Mouse (Mus musculus): ENCODE data around the gene Nmnat2. TPM values are rescaled to one million over a fixed set of nuclear protein-coding genes. Genes with fewer than 3 reads are reported as not detected.
A peak's percentile ranks its signal among the peaks of the same experiment; 100 is the strongest.

The Nmnat2 gene
- polyA plus RNA-seq, 1 experiment: 0.78 TPM

DNA sequence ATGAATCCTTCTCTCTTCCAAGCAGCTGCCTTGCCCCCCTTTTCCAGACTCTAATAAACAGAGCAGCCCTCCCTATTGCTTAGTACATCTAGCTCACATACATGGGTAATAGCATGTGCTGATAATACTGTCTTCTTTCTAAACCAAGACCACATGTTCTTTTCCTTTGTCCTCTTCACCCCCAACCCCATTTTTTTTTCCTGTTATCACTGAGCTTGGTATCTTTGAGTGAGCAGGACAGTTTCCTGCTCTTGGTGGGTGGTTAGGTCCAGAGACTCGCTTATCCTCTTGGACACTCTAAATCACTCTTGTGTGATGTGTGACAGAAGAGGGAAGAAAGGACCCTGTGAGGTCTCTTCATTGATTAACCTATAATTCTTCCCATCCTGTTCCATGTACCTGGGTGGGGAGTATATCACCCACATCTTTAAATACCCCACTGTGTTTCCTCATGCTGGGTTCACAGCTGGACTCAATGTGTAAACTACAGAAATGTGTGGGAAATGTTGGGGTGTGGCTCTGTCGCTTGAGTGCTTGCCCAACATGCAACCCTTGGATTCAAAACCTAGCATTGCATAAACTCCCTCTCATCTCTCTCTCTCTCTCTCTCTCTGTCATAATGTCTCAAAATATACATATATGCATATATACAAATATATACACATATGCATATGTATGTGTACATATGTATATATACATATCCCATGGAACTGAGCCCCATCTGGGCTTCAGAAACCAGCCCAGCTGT, 58.9 kb downstream of the Nmnat2 start:
- DNase-seq (ENCODE audit: low read depth, low spot score): no peak
- 54% methylated on average over 2 of the region's 2 CpGs for WGBS

DNA sequence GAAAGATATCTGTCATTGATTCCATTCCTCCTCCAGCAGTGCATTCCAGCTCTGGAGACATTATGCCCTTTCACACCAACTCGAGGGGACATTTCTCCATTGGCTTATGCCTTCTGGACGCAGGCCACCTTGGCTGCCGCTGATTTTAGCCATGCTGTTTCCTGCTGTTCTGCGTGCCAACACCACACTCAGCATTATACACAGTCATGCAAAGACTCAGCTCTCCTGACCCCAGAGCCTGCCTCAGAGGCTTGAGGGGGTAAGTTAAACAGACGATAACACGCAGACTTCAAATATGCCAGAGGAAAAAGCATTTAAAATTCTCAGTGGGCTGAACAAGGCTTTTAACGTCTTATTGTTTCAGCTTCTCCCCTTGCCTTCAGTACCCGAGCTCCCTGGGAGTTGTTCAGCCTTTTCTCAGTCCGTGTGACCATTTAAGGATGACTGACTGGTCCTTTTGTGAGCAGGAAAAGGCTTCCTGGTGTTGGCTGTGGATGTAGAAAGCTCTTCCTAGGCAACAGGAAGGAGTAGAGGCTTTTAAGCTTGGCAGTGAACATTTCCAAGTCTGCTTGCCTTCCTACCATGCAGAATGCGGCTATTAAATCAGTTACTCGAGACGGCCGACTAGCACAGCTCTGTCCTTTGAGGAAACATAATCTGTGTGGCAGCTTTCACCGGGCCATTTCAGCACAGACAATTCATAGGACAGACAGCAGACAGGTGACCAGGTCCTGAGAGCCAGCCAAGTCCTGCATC, 59.8 kb downstream of the Nmnat2 start:
- 36% methylated on average over 14 of the region's 14 CpGs for WGBS
- no peak for DNase-seq (ENCODE audit: low read depth, low spot score)

DNA sequence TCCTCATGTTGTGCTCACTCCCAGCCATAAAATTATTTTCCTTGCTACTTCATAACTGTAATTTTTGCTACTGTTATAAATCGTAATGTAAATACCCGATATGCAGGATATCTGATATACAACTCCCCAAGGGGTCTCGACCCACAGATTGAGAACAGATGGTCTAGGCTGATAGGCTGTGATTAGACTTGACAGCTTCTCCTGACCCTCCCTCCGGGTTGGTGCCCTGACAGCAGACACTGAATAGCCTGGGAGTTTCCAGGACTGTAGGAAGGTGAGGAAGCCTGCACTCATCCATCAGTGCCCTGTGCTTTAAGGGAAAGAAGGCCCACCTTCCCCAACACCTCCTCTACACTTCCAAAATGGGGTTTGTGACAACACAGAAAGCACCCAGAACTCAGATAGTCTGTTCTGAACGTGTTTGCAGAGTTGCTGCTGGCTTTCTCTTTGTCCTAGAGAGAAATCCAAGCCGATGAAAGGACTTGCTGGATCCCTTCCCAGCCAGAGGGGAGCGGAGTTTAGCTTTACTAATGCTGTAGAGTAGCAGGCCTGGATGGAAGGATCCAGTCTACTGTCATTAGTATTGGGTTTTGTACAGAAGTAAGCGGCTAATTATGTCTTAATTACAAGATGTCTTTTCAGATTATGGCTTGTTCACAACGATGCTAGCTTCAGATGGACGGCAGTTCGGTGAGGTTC, 61.8 kb downstream of the Nmnat2 start:
- 71% methylated on average over 11 of the region's 11 CpGs for WGBS
- DNase-seq (ENCODE audit: low read depth, low spot score): no peak

DNA sequence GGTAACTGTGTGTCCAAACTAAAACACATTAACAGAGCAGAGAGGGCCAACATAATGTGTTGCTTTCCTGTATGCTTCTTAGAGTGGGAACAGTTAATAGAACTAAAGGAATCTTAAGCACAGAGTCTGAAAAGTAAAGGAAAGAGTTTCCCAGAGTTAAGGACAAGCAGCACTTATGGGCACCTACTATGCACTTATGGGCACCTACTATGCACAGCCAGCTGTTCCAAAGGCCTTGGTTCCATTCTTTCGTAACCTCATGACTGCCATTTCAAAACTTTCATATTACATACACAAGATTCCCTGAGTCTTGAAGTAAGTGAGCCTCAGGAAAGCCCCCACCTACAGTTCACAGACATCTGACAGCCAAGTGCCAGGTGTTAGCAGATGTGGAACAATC, 64.3 kb downstream of the Nmnat2 start:
- DNase-seq (ENCODE audit: low read depth, low spot score): no peak
- WGBS: 95% methylated on average over 1 of the region's 1 CpGs

DNA sequence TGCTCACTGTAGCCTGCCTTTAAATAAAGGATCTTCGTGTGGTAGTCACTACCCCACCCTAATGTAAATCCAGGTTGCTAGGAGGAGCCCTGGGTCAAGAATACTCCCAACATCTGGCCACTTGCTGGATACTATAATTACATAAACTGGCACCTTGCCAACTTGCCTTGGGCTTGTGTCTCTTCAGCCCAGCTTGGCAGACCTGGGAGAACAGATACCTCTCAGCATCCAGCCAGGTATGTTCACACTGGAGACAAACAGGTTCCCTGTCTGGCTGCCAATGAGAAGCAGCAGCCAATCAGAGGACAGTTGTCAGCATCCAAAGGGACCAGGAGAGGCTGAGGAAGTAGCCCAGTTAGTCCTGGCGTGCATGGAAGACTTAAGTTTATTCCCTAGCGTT, 64.8 kb downstream of the Nmnat2 start:
- DNase-seq (ENCODE audit: low read depth, low spot score): no peak
- 65% methylated on average over 3 of the region's 3 CpGs for WGBS

DNA sequence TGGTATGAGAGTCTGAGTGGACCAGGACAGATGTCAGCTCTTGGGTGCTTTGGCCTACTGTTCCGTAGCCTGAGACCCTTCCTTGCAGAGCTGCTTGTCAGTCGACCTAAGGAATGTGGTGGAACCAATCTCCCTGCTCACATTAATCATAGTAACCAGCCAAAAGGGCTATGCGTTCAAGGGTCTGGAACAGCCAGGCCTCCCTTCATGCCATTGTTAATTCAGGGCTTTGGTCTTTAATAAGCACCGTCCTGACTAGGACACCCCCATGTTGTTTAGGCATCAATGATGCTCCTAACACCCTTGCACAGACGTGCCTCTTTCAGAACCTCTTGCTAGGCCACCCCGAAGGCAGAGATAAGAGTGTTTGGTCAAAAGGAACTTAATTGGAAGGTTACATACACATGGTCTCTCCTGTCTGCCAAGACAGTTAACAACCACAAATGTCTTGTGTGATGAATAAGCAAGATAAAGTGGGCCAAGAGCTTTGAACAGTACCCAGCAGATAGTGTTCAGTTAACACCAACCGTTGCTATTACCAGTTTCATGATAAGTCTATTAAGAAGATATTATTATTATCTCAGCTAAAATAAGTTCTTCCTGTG, 66.3 kb downstream of the Nmnat2 start:
- DNase-seq (ENCODE audit: low read depth, low spot score): no peak
- WGBS: 62% methylated on average over 7 of the region's 7 CpGs

DNA sequence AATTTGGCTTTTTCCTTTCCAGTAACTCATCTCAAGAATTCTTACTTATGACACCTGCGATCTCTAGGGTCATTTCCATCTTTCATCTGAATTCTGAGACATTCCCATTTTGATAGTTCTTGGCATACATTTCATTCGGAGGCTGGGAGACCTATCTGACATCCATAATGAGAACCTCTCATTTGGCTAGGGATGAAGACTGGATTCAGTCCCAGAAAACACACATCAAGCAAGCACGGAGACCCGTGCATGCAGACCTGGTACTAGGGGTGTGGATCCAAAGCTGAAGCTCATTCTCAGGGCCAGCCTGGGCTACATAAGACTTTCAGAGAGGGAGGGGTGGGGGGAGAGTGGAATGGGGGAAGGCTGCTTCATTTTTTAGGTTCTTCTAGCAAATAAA, 68.2 kb downstream of the Nmnat2 start:
- DNase-seq (ENCODE audit: low read depth, low spot score): no peak
- WGBS: 85% methylated on average over 4 of the region's 4 CpGs

DNA sequence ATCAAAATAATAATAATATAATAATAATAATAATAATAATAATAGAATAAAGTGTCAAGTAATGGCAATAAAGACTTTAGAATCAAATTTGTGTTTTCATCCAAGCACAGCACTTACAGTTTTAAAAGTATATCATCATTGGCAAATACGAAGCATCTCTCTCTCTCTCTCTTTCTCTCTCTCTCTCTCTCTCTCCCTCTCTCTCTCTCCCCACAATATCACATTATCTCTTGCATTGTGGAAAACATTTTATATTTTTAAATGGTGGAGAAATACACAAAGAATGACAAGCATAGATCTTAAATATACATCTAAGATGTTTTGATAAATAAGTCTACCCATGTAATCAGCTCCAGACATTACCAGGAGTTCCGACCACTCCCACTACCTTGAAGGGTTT, 69.1 kb downstream of the Nmnat2 start:
- WGBS: 86% methylated on average over 2 of the region's 2 CpGs
- no peak for DNase-seq (ENCODE audit: low read depth, low spot score)

DNA sequence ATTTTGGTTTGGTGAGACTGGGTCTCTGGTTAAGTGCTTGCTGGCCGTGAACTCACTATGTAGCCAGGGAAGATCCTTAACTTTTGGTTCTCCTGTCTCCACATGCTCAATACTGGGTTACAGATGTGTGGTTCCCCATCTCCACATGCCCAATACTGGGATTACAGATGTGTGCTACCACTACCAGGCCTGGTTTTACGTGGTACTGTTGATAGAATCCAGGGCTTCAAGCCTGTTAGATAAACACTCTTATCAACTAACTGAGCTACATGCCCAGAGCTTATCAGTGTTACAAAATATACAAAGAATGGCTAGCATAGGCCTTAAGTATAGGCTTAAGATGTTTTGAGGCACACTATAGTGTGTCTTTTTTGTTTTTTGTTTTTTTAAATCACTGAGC, 69.7 kb downstream of the Nmnat2 start:
- DNase-seq (ENCODE audit: low read depth, low spot score): no peak
- 61% methylated on average over 2 of the region's 2 CpGs for WGBS

DNA sequence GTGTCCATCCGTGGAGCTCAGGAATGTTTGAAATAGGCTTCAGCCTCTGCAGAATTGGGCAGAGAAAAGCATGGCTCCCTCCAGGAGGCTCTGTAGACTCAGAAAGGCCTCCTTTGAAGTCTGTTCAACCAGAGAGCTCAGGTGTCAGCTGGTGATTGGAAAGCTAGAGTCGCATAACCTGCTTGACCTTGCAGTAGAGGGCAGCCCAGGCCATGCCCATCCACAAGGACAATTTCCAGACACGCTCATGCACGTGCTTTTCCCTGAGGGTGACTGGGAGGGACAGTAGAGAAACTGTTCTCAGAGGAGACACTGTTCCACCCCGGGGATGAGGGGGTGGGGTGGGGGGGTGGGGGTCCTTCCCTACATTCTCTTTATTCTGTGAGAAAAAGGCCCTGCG, 76.6 kb downstream of the Nmnat2 start:
- DNase-seq (ENCODE audit: low read depth, low spot score): no peak
- WGBS: 62% methylated on average over 6 of the region's 6 CpGs

DNA sequence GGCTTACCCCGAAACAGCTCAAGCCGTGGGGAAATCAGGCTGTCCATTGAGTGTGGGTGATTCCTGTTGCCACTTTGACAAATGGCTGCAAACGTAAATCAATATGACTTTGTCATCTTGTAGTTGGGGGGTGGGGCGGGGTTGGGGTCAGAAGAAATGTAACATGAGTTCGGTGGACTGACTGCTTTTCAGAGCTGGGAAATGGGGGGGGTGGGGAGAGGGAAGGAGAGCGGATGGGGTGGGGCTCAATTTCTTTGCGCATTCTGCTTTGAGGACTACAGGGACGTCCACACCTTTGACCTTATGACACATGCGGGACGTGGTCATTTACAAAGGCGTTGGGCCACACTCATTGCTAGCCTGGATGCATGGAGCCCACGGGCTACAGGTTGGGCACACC, 77.2 kb downstream of the Nmnat2 start:
- 69% methylated on average over 12 of the region's 12 CpGs for WGBS
- DNase-seq (ENCODE audit: low read depth, low spot score): no peak

DNA sequence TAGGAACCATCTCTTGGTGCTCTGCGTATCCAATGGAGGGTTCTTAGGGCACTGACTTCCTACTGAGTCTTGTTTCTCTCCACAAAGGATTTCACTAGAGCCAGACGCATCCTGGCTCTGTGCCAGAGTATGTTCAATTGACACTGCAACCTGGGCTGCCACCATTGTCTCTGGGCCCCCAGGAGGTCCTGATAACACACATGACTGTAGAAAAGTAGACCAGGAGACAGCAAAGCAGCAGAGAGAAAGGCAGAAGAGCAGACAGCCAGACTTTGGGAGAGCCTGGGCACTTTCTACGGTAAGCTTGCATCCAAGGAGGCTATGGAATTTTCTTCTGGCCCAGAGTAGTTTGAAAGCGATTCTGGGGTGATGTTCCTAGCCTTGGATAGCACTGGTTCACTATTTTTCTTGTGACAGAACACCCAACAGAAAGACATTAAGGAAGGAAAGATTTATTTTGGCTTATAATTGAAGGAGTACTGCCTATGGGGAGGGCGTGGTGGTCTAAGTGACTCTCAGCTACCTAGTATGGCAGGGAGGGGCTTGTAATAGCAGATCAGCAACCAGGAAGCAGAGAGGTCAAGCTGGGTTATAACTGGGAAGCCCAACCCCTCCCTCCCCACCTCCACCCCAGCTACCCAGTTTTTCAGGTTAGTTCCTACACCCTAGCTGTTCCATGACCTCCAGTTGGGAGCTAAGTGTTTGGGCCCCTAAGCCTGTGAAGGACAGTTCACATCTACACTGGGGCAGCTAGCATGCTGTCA, 78.5 kb downstream of the Nmnat2 start:
- peak; percentile 8 for DNase-seq (ENCODE audit: low read depth, low spot score)
- 48% methylated on average over 5 of the region's 5 CpGs for WGBS

DNA sequence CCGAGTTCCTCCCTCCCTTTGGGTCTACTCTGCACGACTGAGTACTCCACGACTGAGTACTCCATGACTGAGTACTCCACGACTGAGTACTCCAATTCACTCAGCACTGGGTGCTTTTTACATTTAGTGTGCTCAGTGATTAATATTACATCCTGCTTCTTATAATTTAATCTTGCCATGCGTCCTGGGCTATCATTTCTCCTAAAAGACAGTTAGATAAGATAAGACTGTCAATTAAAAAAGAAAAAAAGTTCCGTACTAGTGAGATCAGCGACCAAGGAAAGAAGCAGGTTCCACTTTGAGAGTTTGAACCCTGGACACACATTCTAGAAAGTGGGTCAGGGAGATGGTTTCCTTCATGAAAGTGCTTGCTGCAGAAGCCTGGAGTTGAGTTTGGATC, 79.3 kb downstream of the Nmnat2 start:
- DNase-seq (ENCODE audit: low read depth, low spot score): no peak
- WGBS: 46% methylated on average over 7 of the region's 7 CpGs

DNA sequence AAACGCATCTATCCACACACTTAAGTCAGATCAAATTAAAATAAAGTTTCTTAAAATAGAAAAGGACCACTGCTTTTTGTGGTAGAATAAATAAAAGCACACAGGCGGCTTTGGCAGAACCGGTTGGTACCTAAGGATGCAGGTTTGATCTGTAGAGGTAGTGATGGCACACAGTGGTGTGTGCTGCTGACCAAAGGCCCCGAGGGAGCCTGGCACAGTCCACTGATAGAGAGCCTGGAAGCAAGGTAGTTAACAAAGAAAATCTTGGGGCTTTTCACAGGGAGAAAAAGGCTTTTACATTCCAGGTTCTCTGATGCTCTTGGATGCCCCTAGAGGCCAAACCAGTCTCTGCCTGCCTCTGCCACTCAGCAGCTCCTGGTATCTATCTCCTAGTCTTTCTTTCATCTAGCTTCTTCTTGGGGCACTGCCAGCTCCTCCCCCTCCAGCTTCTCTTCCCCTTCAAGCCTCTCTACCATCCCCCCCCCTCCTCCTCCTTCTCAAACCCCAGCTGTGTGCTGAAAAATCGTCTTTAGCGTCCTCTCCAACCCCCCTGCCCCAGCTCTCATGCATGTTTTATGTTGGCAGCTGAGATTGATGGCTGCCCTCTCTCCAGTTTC, 80.6 kb downstream of the Nmnat2 start:
- 40% methylated on average over 6 of the region's 6 CpGs for WGBS
- no peak for DNase-seq (ENCODE audit: low read depth, low spot score)

DNA sequence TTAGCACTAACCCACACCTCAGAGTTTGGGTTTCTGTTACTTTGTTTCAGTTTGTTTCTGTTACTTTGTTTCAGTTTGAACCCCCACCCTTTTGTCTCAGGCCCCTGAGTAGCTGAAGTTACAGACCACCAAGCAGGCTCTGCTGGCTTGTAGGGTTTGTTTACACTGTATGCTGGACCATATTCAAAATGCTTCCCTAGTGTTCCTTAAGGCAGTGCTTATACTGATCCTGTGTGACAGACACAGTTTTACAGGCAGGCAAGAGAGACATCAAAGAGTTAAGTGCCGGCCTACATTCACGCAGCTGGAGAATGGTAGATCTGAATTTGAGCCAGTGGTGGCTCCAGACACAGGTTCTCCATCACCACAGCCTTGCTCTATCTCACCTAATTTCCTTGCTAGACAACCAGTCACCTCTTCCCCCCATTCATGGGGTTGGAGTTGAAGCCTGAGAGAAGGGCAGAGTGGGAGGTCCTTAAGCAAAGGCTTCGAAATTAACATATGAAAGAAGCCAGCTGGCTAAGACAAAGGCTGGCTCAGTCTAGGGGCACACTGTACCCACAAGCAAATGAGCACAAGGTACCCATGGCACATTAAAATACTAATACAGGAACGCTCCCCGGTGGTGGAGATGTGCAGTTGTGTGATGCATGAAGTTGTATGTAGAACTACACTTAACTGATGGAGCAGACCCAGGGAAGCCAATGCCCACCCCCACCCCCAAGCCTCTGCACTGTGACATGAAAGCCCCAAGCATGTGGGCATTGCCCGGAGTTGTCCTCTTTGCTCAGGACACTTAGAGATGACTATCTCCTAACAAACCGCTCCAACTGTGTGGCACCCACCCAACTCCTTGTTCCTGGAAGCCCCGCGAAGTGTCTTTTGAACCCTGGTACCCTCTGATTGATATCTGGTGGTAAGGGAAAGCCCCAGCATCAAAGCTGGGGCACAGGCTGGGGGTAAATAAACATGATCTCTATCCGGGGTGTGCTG, 82.9 kb downstream of the Nmnat2 start:
- DNase-seq (ENCODE audit: low read depth, low spot score): no peak
- 83% methylated on average over 10 of the region's 10 CpGs for WGBS

DNA sequence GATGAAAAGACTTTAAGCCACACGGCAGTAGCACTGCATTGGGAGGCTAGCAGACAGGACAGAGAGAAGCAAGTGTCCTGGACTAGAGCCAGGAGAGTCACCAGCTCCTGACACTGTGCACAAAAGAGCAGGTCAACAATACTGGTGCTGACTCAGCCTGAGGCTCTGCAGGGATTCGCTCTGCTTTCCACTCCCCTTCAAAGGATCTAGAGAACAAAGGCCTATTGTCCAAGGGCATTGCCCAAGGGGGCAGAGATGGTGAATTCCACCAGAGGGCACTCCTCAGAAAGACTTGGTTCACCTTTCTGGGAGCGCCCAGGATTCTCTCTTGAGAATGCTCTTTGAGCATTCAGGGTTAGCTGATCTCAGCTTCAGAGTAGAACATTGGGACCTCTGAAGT, 85.3 kb downstream of the Nmnat2 start:
- peak; percentile 19 for DNase-seq (ENCODE audit: low read depth, low spot score)
- WGBS: 25% methylated on average over 3 of the region's 3 CpGs

DNA sequence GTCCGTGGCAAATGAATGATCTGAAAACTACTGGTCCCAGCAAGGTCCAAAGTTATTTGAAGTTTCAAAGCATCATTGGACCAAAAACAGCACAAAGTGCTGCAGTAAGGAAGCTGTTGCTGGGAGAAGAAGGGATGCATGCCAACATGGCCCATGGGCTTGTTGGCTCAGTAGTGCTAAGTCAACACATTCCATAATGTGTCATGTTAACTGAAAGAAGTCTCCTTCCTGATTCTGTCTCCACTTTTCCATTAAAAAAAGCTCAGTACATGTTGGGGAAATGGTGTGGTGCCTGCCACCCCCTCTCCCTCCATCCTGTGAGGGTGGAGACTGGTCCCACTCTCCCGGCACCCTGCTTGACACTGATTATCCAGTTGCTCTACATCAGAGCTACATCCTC, 86.3 kb downstream of the Nmnat2 start:
- DNase-seq (ENCODE audit: low read depth, low spot score): no peak
- 87% methylated on average over 2 of the region's 2 CpGs for WGBS

DNA sequence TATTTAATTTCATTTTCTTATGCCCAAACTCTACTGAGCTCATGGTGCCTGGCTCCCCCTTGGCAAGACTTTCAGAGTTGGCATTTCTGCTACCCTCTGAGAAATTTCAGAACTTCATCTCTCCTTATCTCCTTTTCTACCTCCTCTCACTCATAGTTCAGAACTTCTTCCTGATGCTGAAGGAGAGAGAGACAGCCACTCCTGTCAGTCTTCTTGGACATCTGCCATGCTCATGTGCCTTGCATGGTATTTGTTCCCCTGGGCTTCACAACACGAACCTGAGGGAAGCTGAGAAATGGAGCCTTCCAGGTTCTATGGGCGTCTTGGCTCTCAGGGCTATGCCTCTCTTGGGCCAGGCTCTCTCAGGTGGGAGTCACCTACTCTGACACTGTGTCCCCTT, 87.5 kb downstream of the Nmnat2 start:
- DNase-seq (ENCODE audit: low read depth, low spot score): no peak
- WGBS: 61% methylated on average over 2 of the region's 2 CpGs
